Comparison of ENCODE assay signal across 8 mouse cellular contexts in genomic region chr12:79928739-79929380, GRCm38 (mm10).
DNase-seq lines count a peak whose midpoint lies in the region; ATAC-seq and TF ChIP-seq lines count a peak whose summit lies in the region.

No protein-coding gene starts in this region.

- no peaks in the 10 kb centered on the region for H3K36me3 ChIP-seq in forebrain, embryonic 10.5 days (replicated peaks)
- no peaks in the 10 kb centered on the region for H3K36me3 ChIP-seq in forebrain, embryonic 11.5 days (ENCODE audit: control insufficient read depth, insufficient read depth, low read length)
- no peaks in the 10 kb centered on the region for H3K36me3 ChIP-seq in hindbrain, embryonic 16.5 days (ENCODE audit: control insufficient read depth, insufficient read depth, low read length)
- no peaks in the 10 kb centered on the region for H3K36me3 ChIP-seq in midbrain, embryonic 14.5 days (ENCODE audit: control insufficient read depth, insufficient read depth, low read length)
- no peaks in the 10 kb centered on the region for H3K36me3 ChIP-seq in liver, embryonic 12.5 days

- H3K9me3 ChIP-seq in forebrain, embryonic 10.5 days = no peaks in the 10 kb centered on the region
- no peaks in the 10 kb centered on the region for H3K9me3 ChIP-seq in forebrain, embryonic 11.5 days (ENCODE audit: control insufficient read depth, low read length)
- H3K9me3 ChIP-seq in hindbrain, embryonic 16.5 days (ENCODE audit: control insufficient read depth, low read length) = no peaks in the 10 kb centered on the region
- H3K9me3 ChIP-seq in midbrain, embryonic 14.5 days (ENCODE audit: control insufficient read depth, low read length) = no peaks in the 10 kb centered on the region
- 0 out of 2 replicates have a peak, but pooled peaks cover 3% of the 10 kb centered on the region for H3K9me3 ChIP-seq in liver, embryonic 12.5 days (replicated peaks)

- H3K4me2 ChIP-seq in forebrain, embryonic 11.5 days (ENCODE audit: low read depth, low read length, severe bottlenecking) = no peak overlapping the region
- H3K4me2 ChIP-seq in hindbrain, embryonic 16.5 days (ENCODE audit: low read length) = no peak overlapping the region
- H3K4me2 ChIP-seq in midbrain, embryonic 14.5 days (ENCODE audit: low read length) = no peak overlapping the region
- no peak overlapping the region for H3K4me2 ChIP-seq in liver, embryonic 12.5 days

- no peaks in the 10 kb centered on the region for H3K27me3 ChIP-seq in forebrain, embryonic 10.5 days (ENCODE audit: poor library complexity, severe bottlenecking)
- H3K27me3 ChIP-seq in forebrain, embryonic 11.5 days (ENCODE audit: control insufficient read depth, insufficient read depth, low read length) = no peaks in the 10 kb centered on the region
- no peaks in the 10 kb centered on the region for H3K27me3 ChIP-seq in hindbrain, embryonic 16.5 days (replicated peaks; ENCODE audit: control insufficient read depth, insufficient read depth, low read length)
- no peaks in the 10 kb centered on the region for H3K27me3 ChIP-seq in midbrain, embryonic 14.5 days (ENCODE audit: control insufficient read depth, insufficient read depth, low read length)
- H3K27me3 ChIP-seq in liver, embryonic 12.5 days (replicated peaks) = 0 out of 2 replicates have a peak, but pooled peaks cover 5% of the 10 kb centered on the region

- H3K9ac ChIP-seq in forebrain, embryonic 11.5 days (ENCODE audit: low read length) = no peak overlapping the region
- H3K9ac ChIP-seq in hindbrain, embryonic 16.5 days (ENCODE audit: low read depth, low read length) = no peak overlapping the region
- H3K9ac ChIP-seq in midbrain, embryonic 14.5 days (replicated peaks; ENCODE audit: low read length) = no peak overlapping the region
- H3K9ac ChIP-seq in liver, embryonic 12.5 days = no peak overlapping the region

- no peak overlapping the region for H3K4me3 ChIP-seq in forebrain, embryonic 10.5 days
- H3K4me3 ChIP-seq in forebrain, embryonic 11.5 days (ENCODE audit: low read depth, low read length) = no peak overlapping the region
- H3K4me3 ChIP-seq in gastrocnemius, adult 2 months = peak overlapping the region; percentile 32; the same call in 1 of the 2 replicates
- no peak overlapping the region for H3K4me3 ChIP-seq in hindbrain, embryonic 16.5 days (ENCODE audit: low read length)
- no peak overlapping the region for H3K4me3 ChIP-seq in midbrain, embryonic 14.5 days (replicated peaks; ENCODE audit: low read depth, low read length)
- no peak overlapping the region for H3K4me3 ChIP-seq in liver, embryonic 12.5 days

- H3K27ac ChIP-seq in forebrain, embryonic 10.5 days = peak overlapping the region; percentile 95
- no peak overlapping the region for H3K27ac ChIP-seq in forebrain, embryonic 11.5 days (ENCODE audit: low read depth, low read length)
- peak overlapping the region; percentile 88 for H3K27ac ChIP-seq in gastrocnemius, adult 2 months
- peak overlapping the region; percentile 10; the same call in 1 of the 2 replicates for H3K27ac ChIP-seq in hindbrain, embryonic 16.5 days (ENCODE audit: low read depth, low read length)
- H3K27ac ChIP-seq in midbrain, embryonic 14.5 days (replicated peaks; ENCODE audit: low read depth, low read length) = 0 out of 2 replicates have a peak overlapping the region, but pooled peaks have one; percentile 14
- no peak overlapping the region; the same call in 1 of the 2 replicates for H3K27ac ChIP-seq in liver, embryonic 12.5 days

- no peak for ATAC-seq in forebrain, embryonic 11.5 days (replicated peaks; ENCODE audit: low FRiP score)
- no peak for ATAC-seq in hindbrain, embryonic 16.5 days
- no peak for ATAC-seq in midbrain, embryonic 14.5 days (ENCODE audit: low FRiP score, low TSS enrichment)
- no peak for ATAC-seq in inflammation-experienced regulatory T-cells, adult 6 months
- no peak for ATAC-seq in liver, embryonic 12.5 days

- WGBS in forebrain, embryonic 10.5 days = 62% methylated on average over 6 of the region's 6 CpGs
- WGBS in forebrain, embryonic 11.5 days = 65% methylated on average over 6 of the region's 6 CpGs
- 52% methylated on average over 6 of the region's 6 CpGs for WGBS in hindbrain, embryonic 16.5 days
- WGBS in midbrain, embryonic 14.5 days = 58% methylated on average over 6 of the region's 6 CpGs
- WGBS in liver, embryonic 12.5 days (ENCODE audit: insufficient replicate concordance) = 55% methylated on average over 6 of the region's 6 CpGs

- no peak for DNase-seq in forebrain, embryonic 10.5 days (ENCODE audit: extremely low spot score, low spot score)
- DNase-seq in forebrain, embryonic 11.5 days (ENCODE audit: low spot score) = no peak
- peak; percentile 76 for DNase-seq in gastrocnemius, adult 2 months
- DNase-seq in midbrain, embryonic 14.5 days = no peak
- no peak for DNase-seq in frontal cortex, postnatal 36 days (ENCODE audit: low spot score in 2 of 2)

- peaks cover 79% of the 10 kb centered on the region for H3K4me1 ChIP-seq in forebrain, embryonic 10.5 days
- H3K4me1 ChIP-seq in forebrain, embryonic 11.5 days (replicated peaks; ENCODE audit: control insufficient read depth, insufficient read depth, low read length) = peaks cover 36% of the 10 kb centered on the region
- H3K4me1 ChIP-seq in hindbrain, embryonic 16.5 days (ENCODE audit: control insufficient read depth, insufficient read depth, low read depth, low read length) = peaks cover 37% of the 10 kb centered on the region
- H3K4me1 ChIP-seq in midbrain, embryonic 14.5 days (ENCODE audit: control insufficient read depth, insufficient read depth, low read length) = peaks cover 35% of the 10 kb centered on the region
- H3K4me1 ChIP-seq in liver, embryonic 12.5 days = 0 out of 2 replicates have a peak, but pooled peaks cover 11% of the 10 kb centered on the region

- intact Hi-C loops in gastrocnemius, adult 2 months (cut with DNase I) = no loop called here

- TF ChIP-seq CTCF in gastrocnemius, adult 2 months (IDR thresholded peaks at IDR 0.05) = peak; percentile 12; the same call in 1 of the 2 replicates

Comparison
In these comparisons a context has a peak if more than half of its experiments do, and no peak if none do; other contexts are left out.
1. H3K27ac ChIP-seq: peak in forebrain, embryonic 10.5 days (single experiment), gastrocnemius, adult 2 months (single experiment), hindbrain, embryonic 16.5 days (single experiment) and midbrain, embryonic 14.5 days (single experiment); none in forebrain, embryonic 11.5 days (single experiment) and liver, embryonic 12.5 days (single experiment).